Mouse (Mus musculus): ENCODE measurements around the gene Usf2. TPM values are rescaled to one million over a fixed set of nuclear protein-coding genes. Genes with fewer than 3 reads are reported as not detected.

Usf2 gene
- polyA plus RNA-seq, 1 experiment from 2014 or later = 20.5 TPM

DNA sequence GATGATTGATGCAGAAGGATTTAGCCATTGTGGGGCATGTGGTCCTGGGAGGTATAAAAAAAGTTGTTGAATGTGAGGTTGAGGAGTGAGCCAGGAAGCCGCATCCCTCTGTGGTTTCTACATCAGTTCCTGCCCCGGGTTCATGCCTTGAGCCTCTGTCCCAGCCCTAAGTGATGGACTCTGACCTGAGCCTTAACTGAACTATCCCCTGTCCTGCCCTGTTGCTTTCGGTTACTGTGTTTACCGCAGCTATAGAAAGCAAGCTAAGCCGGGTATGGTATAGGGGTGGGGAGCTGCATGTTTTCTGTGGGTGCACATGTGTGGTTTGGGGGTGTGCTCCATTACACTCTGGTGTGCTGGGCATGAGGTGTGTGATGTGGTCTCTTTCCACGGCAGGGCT lies 46.8 kb downstream of the Usf2 start:
- no peak overlapping the region for H3K4me2 ChIP-seq (ENCODE audit: low read depth, low read length)
- H3K4me1 ChIP-seq (replicated peaks; ENCODE audit: control insufficient read depth, insufficient read depth, low read length) = peaks cover 7% of the 10 kb centered on the region; the same call in 1 of the 2 replicates
- H3K36me3 ChIP-seq (ENCODE audit: control insufficient read depth, insufficient read depth, low read length) = no peaks in the 10 kb centered on the region
- WGBS = 75% methylated on average over 6 of the region's 6 CpGs
- no peak overlapping the region for H3K4me3 ChIP-seq (ENCODE audit: low read length)
- H3K27me3 ChIP-seq (ENCODE audit: control insufficient read depth, insufficient read depth, low read depth, low read length) = peaks cover 3% of the 10 kb centered on the region; the same call in 1 of the 2 replicates
- H3K9ac ChIP-seq (ENCODE audit: low read length) = no peak overlapping the region
- no peaks in the 10 kb centered on the region for H3K9me3 ChIP-seq (ENCODE audit: control insufficient read depth, low read length)
- no peak for ATAC-seq (ENCODE audit: low read depth)
- H3K27ac ChIP-seq (ENCODE audit: low read length) = no peak overlapping the region

- Histone ChIP-seq H3K4me3 (ENCODE audit: low read length) (peak overlapping the region; percentile 32), H3K9me3 (ENCODE audit: control insufficient read depth, low read length) (no peaks in the 10 kb centered on the region), H3K4me2 (ENCODE audit: low read depth, low read length) (peak overlapping the region; percentile 56), H3K9ac (ENCODE audit: low read length) (peak overlapping the region; percentile 19; the same call in 1 of the 2 replicates), H3K27me3 (ENCODE audit: control insufficient read depth, insufficient read depth, low read depth, low read length) (peaks cover 3% of the 10 kb centered on the region; the same call in 1 of the 2 replicates), H3K27ac (ENCODE audit: low read length) (no peak overlapping the region), H3K4me1 (replicated peaks; ENCODE audit: control insufficient read depth, insufficient read depth, low read length) (peaks cover 7% of the 10 kb centered on the region; the same call in 1 of the 2 replicates), H3K36me3 (ENCODE audit: control insufficient read depth, insufficient read depth, low read length) (no peaks in the 10 kb centered on the region)
- ATAC-seq (ENCODE audit: low read depth) = no peak; the same call in 1 of the 2 replicates
- WGBS = 17% methylated on average over 17 of the region's 17 CpGs
These were observed 47.6 kb downstream of the Usf2 start for GRCm38 (mm10) chr7:30908992-30909431.

GRCm38 (mm10) chr7:30908277-30908991 lies 48.2 kb downstream of the Usf2 start:
- Histone ChIP-seq H3K27ac (ENCODE audit: low read length) (no peak overlapping the region), H3K9ac (ENCODE audit: low read length) (no peak overlapping the region; the same call in 1 of the 2 replicates), H3K9me3 (ENCODE audit: control insufficient read depth, low read length) (no peaks in the 10 kb centered on the region), H3K27me3 (ENCODE audit: control insufficient read depth, insufficient read depth, low read depth, low read length) (peaks cover 3% of the 10 kb centered on the region; the same call in 1 of the 2 replicates), H3K4me2 (ENCODE audit: low read depth, low read length) (peak overlapping the region; percentile 56), H3K36me3 (ENCODE audit: control insufficient read depth, insufficient read depth, low read length) (no peaks in the 10 kb centered on the region), H3K4me3 (ENCODE audit: low read length) (peak overlapping the region; percentile 32), H3K4me1 (replicated peaks; ENCODE audit: control insufficient read depth, insufficient read depth, low read length) (peaks cover 7% of the 10 kb centered on the region; the same call in 1 of the 2 replicates)
- WGBS = 0% methylated on average over 25 of the region's 26 CpGs
- peak; percentile 73; the same call in 1 of the 2 replicates for ATAC-seq (ENCODE audit: low read depth)

DNA sequence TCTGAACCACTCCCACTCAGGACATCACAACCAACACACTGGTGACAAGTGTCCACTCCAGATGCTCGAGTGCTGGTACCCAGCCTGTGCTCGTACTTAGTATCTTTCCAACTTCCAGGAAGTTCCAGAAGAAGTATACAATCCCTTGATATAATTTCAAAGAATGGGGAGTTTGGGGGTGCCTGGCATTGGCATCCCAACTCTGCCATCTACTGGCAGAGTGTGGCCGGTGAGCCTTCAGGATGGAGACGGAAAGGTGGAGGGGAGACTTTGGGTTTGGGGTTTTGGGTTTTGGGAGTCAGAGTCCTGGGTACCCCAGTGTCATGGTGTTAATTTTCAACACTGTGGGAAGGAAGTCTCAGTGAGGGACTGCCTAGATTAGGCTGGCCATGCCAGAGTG lies 52.6 kb downstream of the Usf2 start:
- no peak overlapping the region for H3K27ac ChIP-seq (ENCODE audit: low read length)
- ATAC-seq (ENCODE audit: low read depth) = no peak
- WGBS = 32% methylated on average over 4 of the region's 4 CpGs

More for the DNA sequence above, 52.6 kb downstream of the Usf2 start:
- Histone ChIP-seq H3K4me3 (ENCODE audit: low read length) (no peak overlapping the region), H3K27me3 (ENCODE audit: control insufficient read depth, insufficient read depth, low read depth, low read length) (peaks cover 3% of the 10 kb centered on the region; the same call in 1 of the 2 replicates), H3K9ac (ENCODE audit: low read length) (no peak overlapping the region), H3K36me3 (ENCODE audit: control insufficient read depth, insufficient read depth, low read length) (no peaks in the 10 kb centered on the region), H3K9me3 (ENCODE audit: control insufficient read depth, low read length) (no peaks in the 10 kb centered on the region), H3K4me2 (ENCODE audit: low read depth, low read length) (no peak overlapping the region), H3K4me1 (replicated peaks; ENCODE audit: control insufficient read depth, insufficient read depth, low read length) (peaks cover 6% of the 10 kb centered on the region; the same call in 1 of the 2 replicates)

Other genes starting within 250 kb of the Usf2 start
- 0.10 and 0.26 TPM in 2 replicates for gene Atp4a, start 244.6 kb downstream of the Usf2 start, polyA plus RNA-seq (2015; fragmentation: Nextera tagmentation; extraction: Ambion mirVana)
- gene Tmem147, start 227.3 kb downstream of the Usf2 start, polyA plus RNA-seq (2015; fragmentation: Nextera tagmentation; extraction: Ambion mirVana) = 148 and 160 TPM in 2 replicates
- 0.45 and 0.58 TPM in 2 replicates for gene Gapdhs, start 213.1 kb downstream of the Usf2 start, polyA plus RNA-seq (2015; fragmentation: Nextera tagmentation; extraction: Ambion mirVana)
- gene Sbsn, start 205.3 kb downstream of the Usf2 start, polyA plus RNA-seq (2015; fragmentation: Nextera tagmentation; extraction: Ambion mirVana) = 1.5 and 2.6 TPM in 2 replicates
- gene Dmkn, start 193.0 kb downstream of the Usf2 start, polyA plus RNA-seq (2015; fragmentation: Nextera tagmentation; extraction: Ambion mirVana) = 12.6 and 21.0 TPM in 2 replicates
- 3.7 and 18.1 TPM in 2 replicates for gene Krtdap, start 168.9 kb downstream of the Usf2 start, polyA plus RNA-seq (2015; fragmentation: Nextera tagmentation; extraction: Ambion mirVana)
- 0.35 and 0.67 TPM in 2 replicates for gene Ffar2, start 133.0 kb downstream of the Usf2 start, polyA plus RNA-seq (2015; fragmentation: Nextera tagmentation; extraction: Ambion mirVana)
- not detected in 2 replicates for gene Ffar3, start 100.6 kb downstream of the Usf2 start, polyA plus RNA-seq (2015; fragmentation: Nextera tagmentation; extraction: Ambion mirVana)
- not detected in 2 replicates for gene Ffar1, start 95.2 kb downstream of the Usf2 start, polyA plus RNA-seq (2015; fragmentation: Nextera tagmentation; extraction: Ambion mirVana)
- 0.15 and 0.16 TPM in 2 replicates for gene Cd22, start 76.5 kb downstream of the Usf2 start, polyA plus RNA-seq (2015; fragmentation: Nextera tagmentation; extraction: Ambion mirVana)
- gene Mag, start 41.9 kb downstream of the Usf2 start, polyA plus RNA-seq (2015; fragmentation: Nextera tagmentation; extraction: Ambion mirVana) = 0.23 and 0.28 TPM in 2 replicates
- not detected in 2 replicates for gene Hamp2, start 32.1 kb downstream of the Usf2 start, polyA plus RNA-seq (2015; fragmentation: Nextera tagmentation; extraction: Ambion mirVana)
- not detected in 2 replicates for gene Hamp, start 12.8 kb downstream of the Usf2 start, polyA plus RNA-seq (2015; fragmentation: Nextera tagmentation; extraction: Ambion mirVana)
- gene Lsr, start 16.7 kb upstream of the Usf2 start, polyA plus RNA-seq (2015; fragmentation: Nextera tagmentation; extraction: Ambion mirVana) = 85.0 and 88.3 TPM in 2 replicates
- gene Fam187b, start 17.0 kb upstream of the Usf2 start, polyA plus RNA-seq (2015; fragmentation: Nextera tagmentation; extraction: Ambion mirVana) = 6.5 and 7.5 TPM in 2 replicates
- 62.1 and 66.0 TPM in 2 replicates for gene Fxyd5, start 85.7 kb upstream of the Usf2 start, polyA plus RNA-seq (2015; fragmentation: Nextera tagmentation; extraction: Ambion mirVana)
- gene Fxyd7, start 94.7 kb upstream of the Usf2 start, polyA plus RNA-seq (2015; fragmentation: Nextera tagmentation; extraction: Ambion mirVana) = 4.9 and 5.6 TPM in 2 replicates
- 105 and 119 TPM in 2 replicates for gene Fxyd1, start 100.4 kb upstream of the Usf2 start, polyA plus RNA-seq (2015; fragmentation: Nextera tagmentation; extraction: Ambion mirVana)
- 0.14 and 0.38 TPM in 2 replicates for gene Lgi4, start 102.5 kb upstream of the Usf2 start, polyA plus RNA-seq (2015; fragmentation: Nextera tagmentation; extraction: Ambion mirVana)
- 76.9 and 84.8 TPM in 2 replicates for gene Fxyd3, start 119.9 kb upstream of the Usf2 start, polyA plus RNA-seq (2015; fragmentation: Nextera tagmentation; extraction: Ambion mirVana)
- gene Hpn, start 158.5 kb upstream of the Usf2 start, polyA plus RNA-seq (2015; fragmentation: Nextera tagmentation; extraction: Ambion mirVana) = 17.4 and 23.2 TPM in 2 replicates
- gene Scn1b, start 170.2 kb upstream of the Usf2 start, polyA plus RNA-seq (2015; fragmentation: Nextera tagmentation; extraction: Ambion mirVana) = 0.64 and 0.89 TPM in 2 replicates
- 68.1 and 72.2 TPM in 2 replicates for gene Gramd1a, start 199.1 kb upstream of the Usf2 start, polyA plus RNA-seq (2015; fragmentation: Nextera tagmentation; extraction: Ambion mirVana)